16 mouse cellular contexts compared by ENCODE assay signal in the genomic region with DNA sequence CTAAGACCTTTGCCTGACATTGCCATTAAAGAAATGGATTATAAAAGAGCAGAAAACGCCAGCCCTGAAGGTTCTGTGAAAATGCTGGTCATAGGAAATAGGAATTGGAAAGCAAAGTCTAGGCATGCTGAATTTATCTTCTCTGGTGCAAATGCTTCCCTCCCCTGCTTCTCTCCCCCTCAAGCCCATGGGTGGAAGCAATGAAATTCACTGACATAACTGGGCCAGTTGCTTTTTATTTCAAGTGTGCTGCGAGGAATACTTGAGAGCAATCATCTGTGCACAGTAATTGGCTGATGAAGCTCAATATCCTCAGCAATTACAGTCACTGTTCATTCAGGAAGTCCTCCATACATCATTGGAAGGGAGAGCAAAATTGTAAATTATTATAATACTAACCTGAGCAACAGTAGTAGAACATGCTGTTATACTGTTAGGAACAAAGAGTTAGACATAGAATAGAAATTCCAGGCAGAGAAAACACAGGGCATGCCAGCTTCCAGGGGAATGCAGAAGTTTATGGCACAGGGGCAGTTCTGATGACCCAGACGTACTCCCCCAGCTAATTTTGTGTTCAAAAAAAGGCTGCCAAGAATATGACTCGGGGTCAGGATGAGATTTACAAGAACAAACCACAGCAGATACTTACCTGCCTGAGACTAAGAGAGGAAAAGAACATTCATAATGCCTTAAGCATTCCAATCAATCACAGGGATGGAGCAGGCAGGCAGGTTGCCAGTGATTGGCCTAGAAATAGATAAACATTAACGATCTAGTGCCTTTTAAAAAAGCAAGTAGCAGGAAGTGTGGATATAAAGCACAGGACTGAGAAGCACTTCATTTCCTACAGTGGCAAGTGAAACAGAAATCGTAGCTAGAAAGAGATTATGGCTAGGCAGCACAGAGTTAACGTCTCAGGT.
DNase-seq lines count a peak whose midpoint lies in the region; ATAC-seq lines count a peak whose summit lies in the region.
"Had no signal": no experiment of that assay in that cellular context is flagged by ENCODE, and none has a peak within 500 bp of the region (broad histone marks: within the 10 kb centered on the region; RNA-seq: fewer than 3 reads in every experiment).

No protein-coding gene starts in this region.

- peak overlapping the region; percentile 66 for H3K27ac ChIP-seq in hindbrain, embryonic 13.5 days
- no peak overlapping the region; the same call in 1 of the 2 replicates for H3K27ac ChIP-seq in hindbrain, embryonic 12.5 days
- H3K27ac ChIP-seq in hindbrain, embryonic 16.5 days (ENCODE audit: low read depth, low read length): peak overlapping the region; percentile 42; the same call in 1 of the 2 replicates
- H3K27ac ChIP-seq: embryonic facial prominence, embryonic 12.5 days; heart, adult 2 months had no signal

- H3K36me3 ChIP-seq in hindbrain, embryonic 13.5 days: no peaks in the 10 kb centered on the region
- H3K36me3 ChIP-seq in hindbrain, embryonic 12.5 days: no peaks in the 10 kb centered on the region
- H3K36me3 ChIP-seq in hindbrain, embryonic 16.5 days (ENCODE audit: control insufficient read depth, insufficient read depth, low read length): no peaks in the 10 kb centered on the region
- H3K36me3 ChIP-seq: embryonic facial prominence, embryonic 12.5 days had no signal

- H3K27me3 ChIP-seq in hindbrain, embryonic 13.5 days: no peaks in the 10 kb centered on the region
- no peaks in the 10 kb centered on the region for H3K27me3 ChIP-seq in hindbrain, embryonic 12.5 days
- no peaks in the 10 kb centered on the region for H3K27me3 ChIP-seq in hindbrain, embryonic 16.5 days (replicated peaks; ENCODE audit: control insufficient read depth, insufficient read depth, low read length)
- H3K27me3 ChIP-seq: embryonic facial prominence, embryonic 12.5 days had no signal

- no peak overlapping the region for H3K4me3 ChIP-seq in hindbrain, embryonic 13.5 days
- H3K4me3 ChIP-seq in hindbrain, embryonic 12.5 days: no peak overlapping the region
- no peak overlapping the region for H3K4me3 ChIP-seq in hindbrain, embryonic 16.5 days (ENCODE audit: low read length)
- H3K4me3 ChIP-seq: embryonic facial prominence, embryonic 12.5 days; heart, adult 2 months had no signal

- DNase-seq in brain, adult 2 months (ENCODE audit: low read depth, low spot score): peak; percentile 75
- DNase-seq in kidney, postnatal 36 days: peak; percentile 56 to 59
- no peak for DNase-seq in gastrocnemius, adult 18-20 months (ENCODE audit: low spot score)
- DNase-seq in liver: no peak
- no peak for DNase-seq in natural killer cell, adult 2 months (ENCODE audit: low spot score in 2 of 2)
- DNase-seq: adrenal gland, postnatal 36 days; cerebellum, adult 18-20 months; forebrain, postnatal 0 days; heart, adult 2 months; layer of hippocampus, postnatal 36 days; thymus, adult 2 months had no signal

- H3K9ac ChIP-seq in hindbrain, embryonic 13.5 days: no peak overlapping the region
- H3K9ac ChIP-seq in hindbrain, embryonic 12.5 days: no peak overlapping the region
- H3K9ac ChIP-seq in hindbrain, embryonic 16.5 days (ENCODE audit: low read depth, low read length): no peak overlapping the region
- H3K9ac ChIP-seq: embryonic facial prominence, embryonic 12.5 days; forebrain, postnatal 0 days had no signal

- no peaks in the 10 kb centered on the region for H3K9me3 ChIP-seq in hindbrain, embryonic 13.5 days
- H3K9me3 ChIP-seq in hindbrain, embryonic 12.5 days (replicated peaks): no peaks in the 10 kb centered on the region
- H3K9me3 ChIP-seq in hindbrain, embryonic 16.5 days (ENCODE audit: control insufficient read depth, low read length): no peaks in the 10 kb centered on the region
- H3K9me3 ChIP-seq: embryonic facial prominence, embryonic 12.5 days had no signal

- peaks cover 4% of the 10 kb centered on the region for H3K4me1 ChIP-seq in hindbrain, embryonic 13.5 days (replicated peaks)
- H3K4me1 ChIP-seq in hindbrain, embryonic 12.5 days: no peaks in the 10 kb centered on the region
- no peaks in the 10 kb centered on the region; the same call in 1 of the 2 replicates for H3K4me1 ChIP-seq in hindbrain, embryonic 16.5 days (ENCODE audit: control insufficient read depth, insufficient read depth, low read depth, low read length)

- 63% methylated on average over 7 of the region's 7 CpGs for WGBS in hindbrain, embryonic 13.5 days
- 67% methylated on average over 7 of the region's 7 CpGs for WGBS in hindbrain, embryonic 12.5 days
- WGBS in hindbrain, embryonic 16.5 days: 46% methylated on average over 7 of the region's 7 CpGs

- peak; percentile 52 for ATAC-seq in hindbrain, embryonic 13.5 days (ENCODE audit: low FRiP score)
- ATAC-seq in hindbrain, embryonic 12.5 days (ENCODE audit: low FRiP score): no peak
- peak; percentile 82 for ATAC-seq in hindbrain, embryonic 16.5 days
- ATAC-seq: forebrain, postnatal 0 days; inflammation-experienced regulatory T-cells, adult 6 months had no signal

- H3K4me2 ChIP-seq in hindbrain, embryonic 13.5 days: no peak overlapping the region
- no peak overlapping the region for H3K4me2 ChIP-seq in hindbrain, embryonic 12.5 days (replicated peaks)
- no peak overlapping the region for H3K4me2 ChIP-seq in hindbrain, embryonic 16.5 days (ENCODE audit: low read length)
- H3K4me2 ChIP-seq: embryonic facial prominence, embryonic 12.5 days had no signal

Comparison
In these comparisons a context has a peak if more than half of its experiments do, and no peak if none do; other contexts are left out.
1. DNase-seq: peak in brain, adult 2 months (single experiment) and kidney, postnatal 36 days (2 of 2); none in gastrocnemius, adult 18-20 months (single experiment), liver (single experiment) and natural killer cell, adult 2 months (0 of 2).